Mouse (Mus musculus) cortical plate, adult 2 months (tissue): ENCODE data around the gene Cdip1.

Experiments
- CTCF ChIP-seq: fragments of 200-500 bp; IDR thresholded peaks from 2 replicates; pipeline ENCODE4 v1.5.1; 2011; ENCODE audit warnings: mild to moderate bottlenecking, control low read depth, low read length; ENCODE audit not compliant: insufficient read depth; ENCODE audit errors: extremely low read depth
- POLR2A ChIP-seq: fragments of 200-500 bp; IDR thresholded peaks from 2 replicates; pipeline ENCODE4 v1.6.1; 2011; ENCODE audit warnings: mild to moderate bottlenecking, low read length, control low read depth; ENCODE audit not compliant: insufficient read depth; ENCODE audit errors: extremely low read depth

- no peak for TF ChIP-seq POLR2A
- TF ChIP-seq CTCF: no peak
Observed at GRCm38 (mm10) chr16:4752155-4752554, 37.9 kb downstream of the Cdip1 start.
